Mouse (Mus musculus): ENCODE results near the gene Upk3bl. TPM values are rescaled to one million over a fixed set of nuclear protein-coding genes. Genes with fewer than 3 reads are reported as not detected.
A peak's percentile ranks its signal among the peaks of the same experiment; 100 is the strongest.

The Upk3bl gene
- polyA plus RNA-seq, 1 experiment from 2014 or later: 2.3 TPM

GRCm38 (mm10) chr5:136075076-136075475 lies 20.8 kb downstream of the Upk3bl start:
- Histone ChIP-seq H3K9me3 (no peaks in the 10 kb centered on the region), H3K4me3 (no peak overlapping the region), H3K27ac (replicated peaks) (no peak overlapping the region), H3K27me3 (no peaks in the 10 kb centered on the region; the same call in 1 of the 2 replicates), H3K9ac (replicated peaks) (no peak overlapping the region), H3K4me1 (no peaks in the 10 kb centered on the region), H3K4me2 (replicated peaks) (no peak overlapping the region), H3K36me3 (no peaks in the 10 kb centered on the region)
- no peak for ATAC-seq (ENCODE audit: low FRiP score, low read depth)
- 92% methylated on average over 5 of the region's 5 CpGs for WGBS

GRCm38 (mm10) chr5:136076284-136076683 lies 22.0 kb downstream of the Upk3bl start:
- no peak for ATAC-seq (ENCODE audit: low FRiP score, low read depth)
- no peaks in the 10 kb centered on the region; the same call in 1 of the 2 replicates for H3K27me3 ChIP-seq
- H3K4me2 ChIP-seq (replicated peaks): no peak overlapping the region
- no peak overlapping the region for H3K4me3 ChIP-seq
- no peaks in the 10 kb centered on the region for H3K9me3 ChIP-seq
- no peak overlapping the region for H3K27ac ChIP-seq (replicated peaks)
- no peaks in the 10 kb centered on the region for H3K36me3 ChIP-seq
- WGBS: 69% methylated on average over 7 of the region's 7 CpGs
- no peaks in the 10 kb centered on the region for H3K4me1 ChIP-seq
- H3K9ac ChIP-seq (replicated peaks): no peak overlapping the region

GRCm38 (mm10) chr5:136077001-136077550 lies 22.8 kb downstream of the Upk3bl start:
- ATAC-seq (ENCODE audit: low FRiP score, low read depth): no peak
- Histone ChIP-seq H3K36me3 (no peaks in the 10 kb centered on the region), H3K27ac (replicated peaks) (no peak overlapping the region), H3K9ac (replicated peaks) (no peak overlapping the region), H3K9me3 (no peaks in the 10 kb centered on the region), H3K4me2 (replicated peaks) (no peak overlapping the region), H3K4me1 (no peaks in the 10 kb centered on the region), H3K27me3 (no peaks in the 10 kb centered on the region; the same call in 1 of the 2 replicates), H3K4me3 (no peak overlapping the region)
- WGBS: 87% methylated on average over 9 of the region's 9 CpGs

GRCm38 (mm10) chr5:136078136-136078535 lies 23.8 kb downstream of the Upk3bl start:
- Histone ChIP-seq H3K9ac (replicated peaks) (no peak overlapping the region), H3K9me3 (no peaks in the 10 kb centered on the region), H3K4me2 (replicated peaks) (no peak overlapping the region), H3K27ac (replicated peaks) (no peak overlapping the region), H3K27me3 (peaks cover 3% of the 10 kb centered on the region), H3K36me3 (no peaks in the 10 kb centered on the region), H3K4me1 (no peaks in the 10 kb centered on the region), H3K4me3 (no peak overlapping the region)
- no peak for ATAC-seq (ENCODE audit: low FRiP score, low read depth)
- 92% methylated on average over 5 of the region's 5 CpGs for WGBS

GRCm38 (mm10) chr5:136082345-136082744 lies 28.1 kb downstream of the Upk3bl start:
- peaks cover 23% of the 10 kb centered on the region for H3K27me3 ChIP-seq
- H3K27ac ChIP-seq (replicated peaks): no peak overlapping the region
- no peaks in the 10 kb centered on the region for H3K9me3 ChIP-seq
- peaks cover 18% of the 10 kb centered on the region for H3K4me1 ChIP-seq
- WGBS: 81% methylated on average over 4 of the region's 4 CpGs
- no peak overlapping the region for H3K4me3 ChIP-seq
- no peak overlapping the region for H3K4me2 ChIP-seq (replicated peaks)
- H3K9ac ChIP-seq (replicated peaks): no peak overlapping the region
- H3K36me3 ChIP-seq: no peaks in the 10 kb centered on the region
- ATAC-seq (ENCODE audit: low FRiP score, low read depth): no peak

GRCm38 (mm10) chr5:136083669-136084107 lies 29.4 kb downstream of the Upk3bl start, which contains the start of gene Rasa4:
TSS of gene Rasa4 (plus strand) at chr5:136083916.
- Histone ChIP-seq H3K9ac (replicated peaks) (peak within 1 kb of the TSS; percentile 64), H3K9me3 (no peaks in the 10 kb centered on the region), H3K4me3 (peak within 1 kb of the TSS; percentile 58), H3K27ac (replicated peaks) (0 out of 2 replicates have a peak within 1 kb of the TSS, but pooled peaks have one; percentile 52), H3K4me1 (peaks cover 18% of the 10 kb centered on the region), H3K4me2 (replicated peaks) (peak within 1 kb of the TSS; percentile 90), H3K36me3 (no peaks in the 10 kb centered on the region), H3K27me3 (peaks cover 23% of the 10 kb centered on the region)
- under 1% methylated on average over 19 of the region's 28 CpGs for WGBS
- peak; percentile 95 for ATAC-seq (ENCODE audit: low FRiP score, low read depth)

- peaks cover 23% of the 10 kb centered on the region for H3K27me3 ChIP-seq
- peak; percentile 25; the same call in 1 of the 2 replicates for ATAC-seq (ENCODE audit: low FRiP score, low read depth)
- H3K27ac ChIP-seq (replicated peaks): 0 out of 2 replicates have a peak overlapping the region, but pooled peaks have one; percentile 52
- no peaks in the 10 kb centered on the region for H3K9me3 ChIP-seq
- H3K4me3 ChIP-seq: peak overlapping the region; percentile 58
- H3K36me3 ChIP-seq: no peaks in the 10 kb centered on the region
- peak overlapping the region; percentile 64 for H3K9ac ChIP-seq (replicated peaks)
- WGBS: 1% methylated on average over 23 of the region's 23 CpGs
- peak overlapping the region; percentile 90 for H3K4me2 ChIP-seq (replicated peaks)
- peaks cover 18% of the 10 kb centered on the region for H3K4me1 ChIP-seq
Observed at GRCm38 (mm10) chr5:136084144-136084881, 30.0 kb downstream of the Upk3bl start.

GRCm38 (mm10) chr5:136084891-136085651 lies 30.8 kb downstream of the Upk3bl start:
- Histone ChIP-seq H3K27ac (replicated peaks) (peak overlapping the region; percentile 52), H3K4me2 (replicated peaks) (peak overlapping the region; percentile 90), H3K27me3 (peaks cover 23% of the 10 kb centered on the region), H3K4me1 (peaks cover 18% of the 10 kb centered on the region), H3K9ac (replicated peaks) (peak overlapping the region; percentile 64; the same call in 1 of the 2 replicates), H3K9me3 (no peaks in the 10 kb centered on the region), H3K4me3 (peak overlapping the region; percentile 58), H3K36me3 (no peaks in the 10 kb centered on the region)
- peak; percentile 57 for ATAC-seq (ENCODE audit: low FRiP score, low read depth)
- WGBS: 2% methylated on average over 19 of the region's 21 CpGs

GRCm38 (mm10) chr5:136086290-136086689 lies 32.0 kb downstream of the Upk3bl start:
- Histone ChIP-seq H3K27me3 (peaks cover 23% of the 10 kb centered on the region), H3K36me3 (no peaks in the 10 kb centered on the region), H3K4me3 (no peak overlapping the region), H3K27ac (replicated peaks) (no peak overlapping the region), H3K4me2 (replicated peaks) (no peak overlapping the region), H3K4me1 (peaks cover 18% of the 10 kb centered on the region), H3K9me3 (no peaks in the 10 kb centered on the region), H3K9ac (replicated peaks) (no peak overlapping the region)
- 87% methylated on average over 8 of the region's 8 CpGs for WGBS
- ATAC-seq (ENCODE audit: low FRiP score, low read depth): no peak

GRCm38 (mm10) chr5:136088821-136089575 lies 34.7 kb downstream of the Upk3bl start:
- Histone ChIP-seq H3K4me2 (replicated peaks) (no peak overlapping the region), H3K4me1 (peaks cover 17% of the 10 kb centered on the region), H3K9ac (replicated peaks) (no peak overlapping the region), H3K36me3 (no peaks in the 10 kb centered on the region), H3K9me3 (no peaks in the 10 kb centered on the region), H3K27me3 (peaks cover 27% of the 10 kb centered on the region), H3K27ac (replicated peaks) (no peak overlapping the region), H3K4me3 (no peak overlapping the region)
- no peak for ATAC-seq (ENCODE audit: low FRiP score, low read depth)
- 13% methylated on average over 14 of the region's 14 CpGs for WGBS

- no peak overlapping the region for H3K27ac ChIP-seq (replicated peaks)
- no peaks in the 10 kb centered on the region for H3K36me3 ChIP-seq
- H3K4me2 ChIP-seq (replicated peaks): no peak overlapping the region
- WGBS: 63% methylated on average over 5 of the region's 5 CpGs
- H3K9ac ChIP-seq (replicated peaks): no peak overlapping the region
- no peaks in the 10 kb centered on the region for H3K9me3 ChIP-seq
- no peaks in the 10 kb centered on the region for H3K4me1 ChIP-seq
- H3K27me3 ChIP-seq: peaks cover 7% of the 10 kb centered on the region
- ATAC-seq (ENCODE audit: low FRiP score, low read depth): no peak
- H3K4me3 ChIP-seq: no peak overlapping the region
Observed at GRCm38 (mm10) chr5:136091927-136092326, 37.6 kb downstream of the Upk3bl start.

Data from midbrain, embryonic 12.5 days (tissue).